ENCODE assay signal across 8 mouse cellular contexts in genomic region chr2:60209703-60210651, GRCm38 (mm10). TPM values are rescaled to one million over a fixed set of nuclear protein-coding genes. Genes with fewer than 3 reads are reported as not detected.
DNase-seq lines count a peak whose midpoint lies in the region; ATAC-seq and TF ChIP-seq lines count a peak whose summit lies in the region.

Gene Baz2b, minus strand, starts transcription at chr2:60209839.
Gene March7, plus strand, starts transcription at chr2:60209887.

- peak within 1 kb of the TSS; percentile 100 for H3K4me2 ChIP-seq in CH12.LX (ENCODE audit: insufficient read depth, low read depth, poor library complexity, severe bottlenecking)
- H3K4me2 ChIP-seq in forebrain, embryonic 12.5 days: peak within 1 kb of the TSS; percentile 76
- H3K4me2 ChIP-seq in heart, embryonic 16.5 days (ENCODE audit: low read depth, low read length): peak within 1 kb of the TSS; percentile 86
- peak within 1 kb of the TSS; percentile 88 for H3K4me2 ChIP-seq in liver, embryonic 14.5 days (ENCODE audit: low read depth)
- peak within 1 kb of the TSS; percentile 69 for H3K4me2 ChIP-seq in stomach, embryonic 15.5 days

- peak; percentile 75 for TF ChIP-seq POLR2A in CH12.LX (IDR thresholded peaks at IDR 0.05; ENCODE audit: low read depth, low read length)

- no peak for TF ChIP-seq EP300 in CH12.LX (IDR thresholded peaks at IDR 0.05; ENCODE audit: low read length)
- peak; percentile 50; the same call in 1 of the 2 replicates for TF ChIP-seq EP300 in liver, embryonic 14.5 days (IDR thresholded peaks at IDR 0.05; ENCODE audit: low read depth)

- peak in 1 of 2 experiments; percentile 50; a peak in 2 of 4 replicates for TF ChIP-seq CTCF in CH12.LX (conservative IDR thresholded peaks at IDR 0.05 in 1 of 2, IDR thresholded peaks at IDR 0.05 in 1 of 2; ENCODE audit: low read depth in 2 of 2, low read length in 2 of 2)
- TF ChIP-seq CTCF in liver, embryonic 14.5 days (IDR thresholded peaks at IDR 0.05; ENCODE audit: low read depth): peak; percentile 52

- peaks cover 14 to 47% of the 10 kb centered on the region in 2 experiments for H3K4me1 ChIP-seq in CH12.LX (ENCODE audit: control insufficient read depth in 1 of 2, insufficient read depth in 2 of 2)
- H3K4me1 ChIP-seq in forebrain, embryonic 12.5 days: peaks cover 31% of the 10 kb centered on the region
- H3K4me1 ChIP-seq in heart, embryonic 16.5 days (ENCODE audit: control insufficient read depth, insufficient read depth, low read length): peaks cover 33% of the 10 kb centered on the region
- H3K4me1 ChIP-seq in liver, embryonic 14.5 days (replicated peaks; ENCODE audit: control insufficient read depth in 2 of 2, insufficient read depth in 2 of 2, low read length in 1 of 2): peaks cover 16 to 30% of the 10 kb centered on the region in 2 experiments
- peaks cover 21% of the 10 kb centered on the region; the same call in 1 of the 2 replicates for H3K4me1 ChIP-seq in stomach, embryonic 15.5 days

- dilution Hi-C loops in CH12.LX (cut with MboI; ENCODE audit: extremely low pct_ligation_motif_present, extremely low pct_unique_long_range_greater_than_20kb, low sequenced_read_pairs): no loop called here

- WGBS in forebrain, embryonic 12.5 days: under 1% methylated on average over 44 of the region's 109 CpGs
- whole genome bisulfite sequencing in heart, embryonic 16.5 days: under 1% methylated on average over 87 of the region's 109 CpGs
- 0% methylated on average over 92 of the region's 109 CpGs for WGBS in liver, embryonic 14.5 days (ENCODE audit: insufficient replicate concordance)
- whole genome bisulfite sequencing in stomach, embryonic 15.5 days: 0% methylated on average over 68 of the region's 109 CpGs

- peak within 1 kb of the TSS; percentile 74 to 94 (median 74) for H3K4me3 ChIP-seq in CH12.LX (replicated peaks in 1 of 3; ENCODE audit: low read depth in 2 of 3, low read length in 2 of 3, poor library complexity in 1 of 3)
- peak within 1 kb of the TSS; percentile 95 for H3K4me3 ChIP-seq in forebrain, embryonic 12.5 days (replicated peaks)
- peak within 1 kb of the TSS; percentile 95 for H3K4me3 ChIP-seq in heart, embryonic 16.5 days (ENCODE audit: low read length)
- H3K4me3 ChIP-seq in liver, embryonic 14.5 days (ENCODE audit: insufficient read depth in 1 of 2, low read depth in 2 of 2, low read length in 2 of 2): peak within 1 kb of the TSS; percentile 80 to 96
- H3K4me3 ChIP-seq in stomach, embryonic 15.5 days (replicated peaks): peak within 1 kb of the TSS; percentile 73

- H3K9me3 ChIP-seq in CH12.LX (replicated peaks; ENCODE audit: low read length): no peaks in the 10 kb centered on the region
- no peaks in the 10 kb centered on the region for H3K9me3 ChIP-seq in forebrain, embryonic 12.5 days
- H3K9me3 ChIP-seq in heart, embryonic 16.5 days (replicated peaks; ENCODE audit: control insufficient read depth, low read length): no peaks in the 10 kb centered on the region
- H3K9me3 ChIP-seq in liver, embryonic 14.5 days (ENCODE audit: control insufficient read depth, low read length): no peaks in the 10 kb centered on the region
- no peaks in the 10 kb centered on the region for H3K9me3 ChIP-seq in stomach, embryonic 15.5 days

- peak; percentile 94 for ATAC-seq in forebrain, embryonic 12.5 days (ENCODE audit: low FRiP score)
- peak; percentile 93 for ATAC-seq in heart, embryonic 16.5 days (replicated peaks; ENCODE audit: extremely low read depth, insufficient read depth, low FRiP score)
- peak; percentile 93 for ATAC-seq in liver, embryonic 14.5 days (ENCODE audit: insufficient read depth)
- ATAC-seq in stomach, embryonic 15.5 days (ENCODE audit: insufficient read depth, low FRiP score, low read depth): peak; percentile 95

- peak within 1 kb of the TSS; percentile 79 for H3K27ac ChIP-seq in CH12.LX (ENCODE audit: insufficient read depth, low read depth)
- peak within 1 kb of the TSS; percentile 93 for H3K27ac ChIP-seq in forebrain, embryonic 12.5 days
- H3K27ac ChIP-seq in heart, embryonic 16.5 days (ENCODE audit: low read length): peak within 1 kb of the TSS; percentile 93
- peak within 1 kb of the TSS; percentile 70 for H3K27ac ChIP-seq in liver, embryonic 14.5 days
- H3K27ac ChIP-seq in stomach, embryonic 15.5 days: peak within 1 kb of the TSS; percentile 85

- peaks cover 13 to 36% of the 10 kb centered on the region in 2 experiments for H3K36me3 ChIP-seq in CH12.LX (replicated peaks in 1 of 2; ENCODE audit: control insufficient read depth in 1 of 2, insufficient read depth in 1 of 2, low read length in 1 of 2)
- 0 out of 2 replicates have a peak, but pooled peaks cover 14% of the 10 kb centered on the region for H3K36me3 ChIP-seq in forebrain, embryonic 12.5 days (replicated peaks)
- H3K36me3 ChIP-seq in heart, embryonic 16.5 days (ENCODE audit: control insufficient read depth, insufficient read depth): peaks cover 23% of the 10 kb centered on the region; the same call in 1 of the 2 replicates
- peaks cover 8% of the 10 kb centered on the region for H3K36me3 ChIP-seq in liver, embryonic 14.5 days (replicated peaks; ENCODE audit: control insufficient read depth, insufficient read depth, low read depth)
- H3K36me3 ChIP-seq in stomach, embryonic 15.5 days: no peaks in the 10 kb centered on the region

- H3K9ac ChIP-seq in CH12.LX (ENCODE audit: insufficient read depth, low read depth): peak within 1 kb of the TSS; percentile 96
- H3K9ac ChIP-seq in forebrain, embryonic 12.5 days: peak within 1 kb of the TSS; percentile 94
- H3K9ac ChIP-seq in heart, embryonic 16.5 days (ENCODE audit: low read length): peak within 1 kb of the TSS; percentile 97
- peak within 1 kb of the TSS; percentile 95 for H3K9ac ChIP-seq in liver, embryonic 14.5 days (replicated peaks)
- H3K9ac ChIP-seq in stomach, embryonic 15.5 days: peak within 1 kb of the TSS; percentile 79

- no peaks in the 10 kb centered on the region for H3K27me3 ChIP-seq in CH12.LX (replicated peaks)
- peaks cover 4% of the 10 kb centered on the region; the same call in 1 of the 2 replicates for H3K27me3 ChIP-seq in forebrain, embryonic 12.5 days
- H3K27me3 ChIP-seq in heart, embryonic 16.5 days (ENCODE audit: control insufficient read depth, insufficient read depth, low read length): no peaks in the 10 kb centered on the region
- no peaks in the 10 kb centered on the region for H3K27me3 ChIP-seq in liver, embryonic 14.5 days (ENCODE audit: control insufficient read depth, insufficient read depth, low read length)
- no peaks in the 10 kb centered on the region for H3K27me3 ChIP-seq in stomach, embryonic 15.5 days (replicated peaks)

- peaks cover 50% of the 10 kb centered on the region for H3K79me2 ChIP-seq in CH12.LX (replicated peaks; ENCODE audit: control insufficient read depth, extremely low read depth, insufficient read depth, poor library complexity, severe bottlenecking)

- DNase-seq in CH12.LX (ENCODE audit: extremely low read depth): peak; percentile 81
- DNase-seq in c-Kit-positive CD71-positive TER-119-positive erythroid progenitor cells, embryonic 14.5 days (ENCODE audit: low spot score): peak; percentile 80
- peak; percentile 84 to 94 for DNase-seq in kidney, postnatal 36 days
- DNase-seq in liver, embryonic 14.5 days (ENCODE audit: low read depth in 3 of 3, low spot score in 3 of 3): peak; percentile 79 to 81 (median 80)
- peak; percentile 85 for DNase-seq in neural tube, embryonic 10.5 days (ENCODE audit: extremely low spot score, low spot score)

- peak; percentile 41 for TF ChIP-seq RAD21 in CH12.LX (IDR thresholded peaks at IDR 0.05; ENCODE audit: low read depth, low read length)

- in situ Hi-C loops in CH12.LX (cut with MboI; ENCODE audit: low pct_ligation_motif_present, low pct_unique_long_range_greater_than_20kb, low sequenced_read_pairs): no loop called here

TF ChIP-seq in CH12.LX, 34 proteins besides CTCF, POLR2A, EP300 and RAD21 (continues in another document):
- TF ChIP-seq MAFK (IDR thresholded peaks at IDR 0.05; ENCODE audit: insufficient replicate concordance, low read length) (no peak), NRF1 (IDR thresholded peaks at IDR 0.05; ENCODE audit: low read depth, low read length) (peak; percentile 48), SIN3A (IDR thresholded peaks at IDR 0.05; ENCODE audit: low read length) (peak; percentile 34), E2F4 (IDR thresholded peaks at IDR 0.05; ENCODE audit: insufficient replicate concordance, low read depth, low read length) (no peak), ELF1 (IDR thresholded peaks at IDR 0.05; ENCODE audit: low read depth, low read length) (peak; percentile 60), ZKSCAN1 (IDR thresholded peaks at IDR 0.05; ENCODE audit: borderline replicate concordance, low read depth, low read length) (no peak), ETS1 (conservative IDR thresholded peaks at IDR 0.05; ENCODE audit: low read depth, low read length) (no peak), JUND (conservative IDR thresholded peaks at IDR 0.05; ENCODE audit: low read depth, low read length) (no peak), ZMIZ1 (IDR thresholded peaks at IDR 0.05; ENCODE audit: low read depth, low read length) (peak; percentile 85), POLR2AphosphoS2 (IDR thresholded peaks at IDR 0.05; ENCODE audit: low read depth, low read length) (no peak), ZNF384 (IDR thresholded peaks at IDR 0.05; ENCODE audit: low read depth, low read length) (no peak), MEF2A (IDR thresholded peaks at IDR 0.05; ENCODE audit: borderline replicate concordance, low read depth, low read length) (no peak; the same call in 1 of the 2 replicates), TCF12 (IDR thresholded peaks at IDR 0.05; ENCODE audit: low read depth, low read length) (peak; percentile 66)

RNA-seq across cellular contexts. Expression of gene Baz2b, which starts in this region (rescaled TPM):
- total RNA-seq in CH12.LX (2012; rRNA removed) (27.6 and 31.9 TPM in 2 replicates), CH12.LX (2014; rRNA removed) (17.3 and 17.5 TPM in 2 replicates)
- 36.3 and 40.1 TPM in 2 replicates for polyA plus RNA-seq in CH12.LX (2012; ENCODE audit: insufficient read length, low read depth)
- polyA plus RNA-seq in forebrain, embryonic 12.5 days (2016; fragmentation: Nextera tagmentation; extraction: Ambion mirVana): 82.4 and 85.6 TPM in 2 replicates
- polyA plus RNA-seq in heart, embryonic 16.5 days (2015; fragmentation: Nextera tagmentation; extraction: Ambion mirVana): 42.7 and 43.9 TPM in 2 replicates
- 5.1 and 9.1 TPM in 2 replicates for polyA plus RNA-seq in liver, embryonic 14.5 days (2012; rRNA removed)
- 11.0 and 15.0 TPM in 2 replicates for polyA plus RNA-seq in liver, embryonic 14.5 days (2014; fragmentation: Nextera tagmentation; extraction: Ambion mirVana)
- 47.8 and 53.6 TPM in 2 replicates for polyA plus RNA-seq in stomach, embryonic 15.5 days (2015; fragmentation: Nextera tagmentation; extraction: Ambion mirVana)

RNA-seq across cellular contexts. Expression of gene March7, which starts in this region (rescaled TPM):
- 40.0 and 44.5 TPM in 2 replicates for total RNA-seq in CH12.LX (2012; rRNA removed)
- total RNA-seq in CH12.LX (2014; rRNA removed): 121 and 149 TPM in 2 replicates
- polyA plus RNA-seq in CH12.LX (2012; ENCODE audit: insufficient read length, low read depth): 52.1 and 53.7 TPM in 2 replicates
- polyA plus RNA-seq in forebrain, embryonic 12.5 days (2016; fragmentation: Nextera tagmentation; extraction: Ambion mirVana): 99.0 and 99.9 TPM in 2 replicates
- 53.5 and 57.5 TPM in 2 replicates for polyA plus RNA-seq in heart, embryonic 16.5 days (2015; fragmentation: Nextera tagmentation; extraction: Ambion mirVana)
- polyA plus RNA-seq in liver, embryonic 14.5 days (2012; rRNA removed): 9.9 and 12.1 TPM in 2 replicates
- 19.1 and 19.9 TPM in 2 replicates for polyA plus RNA-seq in liver, embryonic 14.5 days (2014; fragmentation: Nextera tagmentation; extraction: Ambion mirVana)
- polyA plus RNA-seq in stomach, embryonic 15.5 days (2015; fragmentation: Nextera tagmentation; extraction: Ambion mirVana): 66.4 and 71.0 TPM in 2 replicates

Comparison
In these comparisons a context has a peak if more than half of its experiments do, and no peak if none do; other contexts are left out.
1. Peak in every context shown above with its lines: DNase-seq, ATAC-seq, H3K4me3 ChIP-seq and H3K27ac ChIP-seq.